Mouse (Mus musculus) cerebellum, postnatal 36 days (tissue): ENCODE measurements around the gene Rnf181.
A peak's percentile ranks its signal among the peaks of the same experiment; 100 is the strongest.

Source experiments
- DNase-seq, 2 experiments: peaks; one replicate each; pipeline ENCODE4 v3.0.0; 2021 to 2022; ENCODE audit warnings: mixed read lengths in 2 of 2

The Rnf181 gene

GRCm38 (mm10) chr6:72383142-72383820 is 16.5 kb upstream of the Rnf181 start:
- no peak for DNase-seq

DNA sequence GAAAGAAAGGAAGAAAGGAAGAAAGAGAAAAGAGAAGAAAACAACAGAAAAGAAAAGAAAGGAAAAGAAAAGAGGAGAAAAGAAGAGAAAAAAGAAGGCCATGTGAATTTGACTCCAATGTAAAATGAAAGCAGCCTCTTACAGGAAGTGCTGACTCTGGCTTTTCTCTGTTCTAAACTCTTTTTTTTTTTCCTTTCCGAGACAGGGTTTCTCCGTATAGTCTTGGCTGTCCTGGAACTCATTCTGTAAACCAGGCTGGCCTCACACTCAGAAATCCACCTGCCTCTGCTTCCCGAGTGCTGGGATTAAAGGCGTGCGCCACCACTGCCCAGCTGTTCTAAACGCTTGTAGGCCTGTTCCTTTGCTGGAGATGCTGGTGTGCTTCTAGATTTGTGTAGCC is 15.7 kb upstream of the Rnf181 start:
- DNase-seq = no peak

DNA sequence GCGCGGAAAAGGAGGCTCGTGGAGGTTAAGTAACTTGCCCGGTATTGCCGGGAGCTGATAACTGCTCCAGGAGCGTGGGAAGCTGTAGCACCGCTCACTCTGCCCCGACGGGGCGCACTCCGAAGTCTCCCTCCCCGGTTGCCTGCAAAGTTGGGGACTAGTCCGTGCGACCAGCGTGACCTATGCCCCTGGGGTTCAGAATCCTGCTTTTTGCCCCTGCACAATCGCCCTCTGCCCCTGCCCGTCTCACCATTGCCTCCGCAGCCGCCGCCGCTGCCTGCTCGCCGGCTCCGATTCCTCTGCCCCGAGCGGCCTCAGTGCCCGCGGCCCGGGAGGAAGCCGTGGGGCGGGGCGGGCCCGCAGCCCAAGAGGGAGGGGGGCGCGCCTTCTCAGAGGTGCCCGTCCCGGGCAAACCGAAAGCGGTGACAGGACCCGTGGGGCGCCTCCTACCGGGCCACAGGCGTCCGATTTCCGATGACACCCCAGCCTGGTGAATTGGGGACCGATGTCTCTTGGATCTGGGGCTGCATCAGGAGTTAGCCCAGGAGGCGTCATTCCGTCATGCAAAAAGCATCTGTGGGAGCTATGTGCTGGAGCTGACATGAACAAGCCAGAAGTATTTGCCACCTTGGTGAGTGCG is 13.5 kb upstream of the Rnf181 start, which contains the start of gene Vamp5:
TSS of gene Vamp5 (minus strand) at position 338 of the 640 bp plus-strand sequence.
- peak in 1 of 2 experiments; percentile 35 for DNase-seq

- no peak for DNase-seq
These were observed 12.8 kb upstream of the Rnf181 start for GRCm38 (mm10) chr6:72379377-72380130.

DNA sequence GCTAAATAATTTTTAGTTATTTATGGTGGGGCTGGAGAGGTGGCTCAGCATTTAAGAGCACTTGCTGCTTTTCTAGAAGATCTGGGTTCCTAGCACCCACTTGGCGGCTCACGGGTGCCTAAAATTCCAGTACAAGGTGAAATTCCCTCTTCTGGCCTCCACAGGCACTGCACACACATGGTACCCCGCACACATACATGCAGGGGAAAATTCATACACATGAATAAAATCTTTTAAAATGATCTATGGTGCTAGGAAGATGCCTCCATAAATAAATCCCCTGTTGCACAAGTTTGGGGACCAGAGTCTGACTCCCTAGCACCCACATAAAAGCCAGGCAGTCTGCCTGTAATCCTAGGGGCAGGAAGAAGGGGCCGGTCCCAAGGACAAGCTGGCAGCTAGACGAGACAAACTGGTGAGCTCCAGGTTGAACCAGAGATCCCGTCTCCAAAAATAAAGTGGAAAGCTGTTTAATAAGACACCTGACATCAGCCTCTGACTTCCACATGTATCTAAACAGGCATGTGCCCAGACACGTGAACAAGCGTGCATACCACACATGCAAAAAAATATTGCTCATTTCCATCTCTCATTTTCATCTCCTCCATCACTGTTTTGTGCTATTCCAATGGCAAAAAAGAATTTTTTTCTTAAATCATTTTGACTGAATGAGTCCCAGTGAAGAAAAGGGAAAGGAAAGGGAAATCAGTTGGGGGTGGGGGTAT is 11.9 kb upstream of the Rnf181 start:
- no peak for DNase-seq

DNA sequence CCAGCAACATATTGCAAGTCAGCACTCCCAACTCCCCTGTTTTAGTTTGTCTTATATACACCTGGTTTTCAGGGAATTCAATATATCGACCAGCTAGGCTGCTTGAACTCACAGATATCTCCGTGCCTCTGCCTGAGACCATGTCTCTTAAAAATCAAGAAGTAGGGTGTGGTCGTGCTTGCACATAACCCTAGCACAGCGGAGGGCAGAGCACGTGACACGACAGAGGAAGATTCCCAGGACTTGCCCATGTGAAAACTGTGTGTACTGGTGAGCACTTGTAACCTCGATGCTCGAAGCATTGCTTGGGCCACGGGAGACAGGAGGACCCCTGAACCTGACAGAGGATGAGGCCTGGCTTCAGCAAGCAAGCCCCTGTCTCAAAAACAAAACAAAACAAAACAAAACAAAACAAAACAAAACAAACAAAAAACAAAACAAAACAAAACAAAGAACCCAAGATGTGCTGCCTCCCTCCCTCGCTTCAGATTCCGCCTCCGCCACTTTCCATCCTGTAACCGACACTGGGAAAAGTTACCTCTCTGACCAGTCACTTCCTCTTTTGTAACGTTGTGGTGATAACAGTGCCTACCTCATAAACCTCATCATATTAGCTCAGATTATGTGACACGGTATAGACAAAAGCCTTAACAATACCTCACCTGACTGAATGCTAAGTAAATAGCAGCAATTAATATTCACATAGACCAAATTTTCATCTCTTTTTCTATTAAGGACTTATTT is 8.2 kb upstream of the Rnf181 start:
- no peak for DNase-seq

- no peak for DNase-seq
These were observed 7.5 kb upstream of the Rnf181 start for GRCm38 (mm10) chr6:72374206-72374605.

- DNase-seq = no peak
These were observed 6.4 kb upstream of the Rnf181 start for GRCm38 (mm10) chr6:72373184-72373583.

GRCm38 (mm10) chr6:72371571-72371970 is 4.8 kb upstream of the Rnf181 start:
- DNase-seq = no peak

DNA sequence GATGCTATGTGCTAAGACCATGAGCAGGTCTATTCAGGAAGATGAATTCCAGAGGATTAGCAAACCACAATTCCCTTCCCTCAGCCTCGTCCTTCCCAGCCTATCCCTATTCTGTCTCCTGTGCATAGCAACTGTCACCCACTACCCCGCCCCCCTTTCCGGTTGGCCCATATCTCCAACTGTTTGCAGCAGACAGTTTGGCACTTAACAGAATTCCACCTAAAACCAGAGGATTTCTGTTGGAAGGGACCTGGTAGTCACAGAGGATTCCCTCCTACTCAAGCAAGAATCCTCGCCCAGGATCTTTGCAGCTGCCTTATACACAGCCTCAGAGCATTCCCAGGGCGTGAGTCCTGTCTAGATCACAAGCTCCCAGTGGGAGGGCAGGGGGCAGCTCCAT is 4.4 kb upstream of the Rnf181 start:
- no peak for DNase-seq

GRCm38 (mm10) chr6:72370091-72370490 is 3.3 kb upstream of the Rnf181 start:
- no peak for DNase-seq

DNA sequence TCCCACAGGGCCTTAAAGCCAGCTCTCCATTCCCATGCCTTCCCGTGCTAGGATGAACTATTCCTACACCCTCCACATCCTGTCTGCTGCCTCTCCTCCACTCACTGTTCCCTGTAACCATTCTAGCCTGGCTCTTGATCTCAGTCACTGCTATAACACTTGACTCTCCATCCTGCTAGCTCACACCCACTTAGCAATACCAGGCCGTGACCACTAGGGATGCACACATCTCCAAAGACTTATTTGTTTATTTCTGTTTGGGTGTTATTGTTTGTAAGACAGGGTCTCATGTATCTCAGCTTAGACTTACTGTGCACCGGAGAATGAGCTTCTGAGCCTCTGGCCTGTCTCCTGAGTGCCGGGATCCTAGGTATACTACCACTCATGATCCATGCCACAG is 2.8 kb upstream of the Rnf181 start:
- no peak for DNase-seq

GRCm38 (mm10) chr6:72367460-72367974 is 761 bp upstream of the Rnf181 start:
- DNase-seq = no peak

GRCm38 (mm10) chr6:72366304-72366703 is 452 bp downstream of the Rnf181 start:
- no peak for DNase-seq

DNA sequence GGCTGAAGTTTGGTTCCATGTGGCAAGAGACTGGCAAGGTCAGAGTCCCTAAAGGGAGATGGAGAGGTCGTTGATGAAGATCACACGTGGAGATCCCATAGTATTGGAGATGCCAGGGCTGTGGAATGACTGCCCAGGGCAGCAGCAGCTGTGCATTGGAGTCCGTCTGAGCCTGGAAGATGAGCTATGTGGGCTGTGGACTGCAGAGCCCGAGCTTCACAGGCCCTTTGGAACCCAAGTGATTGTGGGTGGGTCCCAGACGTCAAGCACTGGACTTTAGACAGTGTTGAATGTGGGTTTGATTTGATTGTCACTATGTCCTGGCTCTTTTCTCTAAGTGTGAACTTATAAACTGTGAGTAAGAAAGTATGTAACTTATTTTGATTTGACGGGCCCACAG is 1.8 kb downstream of the Rnf181 start:
- no peak for DNase-seq

GRCm38 (mm10) chr6:72364009-72364408 is 2.7 kb downstream of the Rnf181 start:
- no peak for DNase-seq

DNA sequence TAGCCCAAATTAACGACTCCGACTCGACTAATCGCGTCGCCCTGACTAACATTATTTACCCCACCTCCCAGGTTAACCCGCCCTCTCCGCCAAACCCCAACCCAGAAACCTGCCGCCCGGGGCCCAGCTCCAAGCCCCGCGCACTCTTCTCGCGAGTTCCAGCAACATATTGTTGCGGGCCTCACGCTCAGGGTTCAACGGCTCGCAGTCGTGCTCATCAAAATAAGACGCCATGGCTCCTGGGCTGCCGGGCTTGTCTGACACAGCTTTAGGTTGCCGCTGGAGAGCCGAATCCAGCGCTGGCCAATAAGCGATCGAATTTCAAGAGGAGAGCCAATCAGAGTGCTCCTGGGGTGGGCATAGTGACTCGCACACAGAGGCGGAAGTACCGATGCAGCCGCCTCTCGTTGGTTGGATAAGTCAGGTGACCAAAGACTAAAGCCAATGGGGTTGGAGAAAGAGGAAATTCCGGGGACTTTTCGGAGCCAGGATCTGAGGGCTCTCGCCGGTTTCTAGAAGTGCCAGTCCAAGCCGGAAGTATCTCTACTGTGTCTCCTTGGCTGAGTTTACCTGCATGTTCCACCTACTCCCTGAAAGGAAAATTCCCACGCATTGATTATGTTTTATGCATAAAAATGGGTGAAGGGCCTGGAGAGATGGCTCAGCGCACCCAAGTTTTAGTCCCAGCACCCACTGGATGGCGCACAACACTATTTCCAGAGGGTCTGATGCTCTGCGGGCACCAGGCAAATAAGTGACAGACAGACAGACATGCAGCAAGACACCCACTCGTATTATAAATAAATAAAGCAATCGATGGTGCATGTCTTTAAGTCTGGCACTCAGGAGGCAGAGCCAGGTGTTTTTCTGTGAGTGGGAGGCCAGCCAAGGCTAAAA is 4.4 kb downstream of the Rnf181 start:
- peak; percentile 93 to 96 for DNase-seq

DNA sequence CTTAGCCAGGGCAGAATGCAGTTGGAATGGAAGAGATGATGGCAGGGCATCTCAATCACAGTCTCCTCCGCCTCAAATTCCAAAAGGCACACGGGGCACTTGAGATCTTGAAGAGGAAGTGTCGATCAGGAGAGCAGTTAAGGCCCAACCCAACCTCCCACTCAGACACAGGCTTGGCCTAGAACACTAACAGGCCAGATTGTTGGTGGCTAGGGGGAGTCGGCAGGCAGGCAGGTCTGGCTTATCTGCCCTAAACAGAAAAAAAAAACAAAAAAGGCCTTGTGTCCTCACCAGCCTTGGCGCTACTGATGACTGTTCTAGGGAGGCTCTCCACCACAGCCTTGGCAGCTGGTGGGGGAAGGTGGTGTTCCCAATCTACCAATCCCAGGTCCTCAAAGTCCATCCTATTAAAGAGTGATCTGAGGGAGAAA is 5.6 kb downstream of the Rnf181 start:
- DNase-seq = no peak

DNA sequence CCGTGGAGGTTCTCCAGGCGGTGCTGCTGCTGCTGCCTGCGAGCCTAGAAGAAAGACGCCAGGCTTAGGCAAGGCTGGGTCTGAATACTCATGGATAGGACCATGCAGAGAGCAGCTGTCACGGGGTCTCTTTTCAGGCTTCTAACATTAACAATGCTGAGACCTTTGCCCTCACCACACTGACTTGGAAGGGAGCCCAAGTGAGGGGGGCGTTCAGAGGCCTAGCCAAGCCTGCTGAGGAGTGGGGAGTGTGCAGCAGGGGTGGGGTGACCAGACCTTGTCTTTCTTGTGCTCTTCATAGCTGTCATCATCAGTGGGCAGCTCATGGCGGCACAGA is 6.2 kb downstream of the Rnf181 start:
- no peak for DNase-seq

- no peak for DNase-seq
These were observed 6.7 kb downstream of the Rnf181 start for GRCm38 (mm10) chr6:72359891-72360598.

GRCm38 (mm10) chr6:72359343-72359742 is 7.4 kb downstream of the Rnf181 start:
- no peak for DNase-seq
